Mouse (Mus musculus) naive thymus-derived CD4-positive, alpha-beta T cell, adult 5 months (primary cell): ENCODE measurements around the gene Entpd2. TPM values are rescaled to one million over a fixed set of nuclear protein-coding genes. Genes with fewer than 3 reads are reported as not detected.

Experiments
- polyA plus RNA-seq: library from polyadenylated mRNA; unstranded; fragments of 100-300 nt; shearing (Covaris generic); gene quantifications from one replicate; pipeline ENCODE4 v1.2.1, GENCODE M21; 2017

The Entpd2 gene
- not detected for polyA plus RNA-seq

DNA sequence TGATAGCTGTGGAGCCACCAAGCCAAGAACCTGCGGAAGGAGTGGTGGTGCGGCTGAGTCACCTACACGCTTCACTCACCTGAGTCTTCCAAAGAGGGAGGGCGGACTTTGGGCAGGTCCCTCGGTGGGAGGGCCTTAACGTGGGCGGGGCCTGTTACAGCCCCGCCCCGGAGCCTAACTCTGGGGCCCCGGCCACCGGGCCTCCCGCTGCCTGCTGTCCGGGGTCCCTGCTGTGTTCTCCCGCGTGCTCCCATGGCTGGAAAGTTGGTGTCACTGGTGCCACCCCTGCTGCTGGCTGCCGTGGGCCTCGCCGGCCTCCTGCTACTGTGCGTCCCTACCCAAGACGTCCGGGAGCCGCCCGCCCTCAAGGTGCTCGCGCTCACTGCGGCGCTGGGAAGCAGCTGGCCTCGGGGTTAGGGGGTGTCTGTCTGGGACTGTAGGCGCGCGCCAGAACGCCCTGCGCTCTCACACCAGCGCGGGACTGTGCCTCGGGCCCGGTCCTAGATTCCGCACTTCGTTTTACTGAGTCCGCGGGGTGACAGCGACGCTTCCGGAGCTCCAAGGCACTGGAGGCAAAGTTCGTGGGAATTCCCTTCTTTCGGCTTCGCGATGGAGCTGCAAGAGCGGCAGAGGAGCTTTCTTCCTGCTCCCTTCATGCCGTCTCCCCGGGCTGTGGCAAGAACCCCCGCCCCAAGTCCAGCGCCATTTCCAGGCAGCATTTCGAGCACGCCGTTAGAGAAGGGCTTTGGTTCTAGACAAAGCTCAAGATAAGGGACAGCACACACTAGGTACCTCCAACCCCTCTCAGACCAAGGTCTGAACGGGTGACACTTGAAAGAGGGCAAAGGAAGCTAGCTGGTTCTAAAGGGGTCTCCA is at the start of gene Entpd2:
Gene Entpd2, plus strand, starts transcription at position 154 of the 876 bp plus-strand sequence.

DNA sequence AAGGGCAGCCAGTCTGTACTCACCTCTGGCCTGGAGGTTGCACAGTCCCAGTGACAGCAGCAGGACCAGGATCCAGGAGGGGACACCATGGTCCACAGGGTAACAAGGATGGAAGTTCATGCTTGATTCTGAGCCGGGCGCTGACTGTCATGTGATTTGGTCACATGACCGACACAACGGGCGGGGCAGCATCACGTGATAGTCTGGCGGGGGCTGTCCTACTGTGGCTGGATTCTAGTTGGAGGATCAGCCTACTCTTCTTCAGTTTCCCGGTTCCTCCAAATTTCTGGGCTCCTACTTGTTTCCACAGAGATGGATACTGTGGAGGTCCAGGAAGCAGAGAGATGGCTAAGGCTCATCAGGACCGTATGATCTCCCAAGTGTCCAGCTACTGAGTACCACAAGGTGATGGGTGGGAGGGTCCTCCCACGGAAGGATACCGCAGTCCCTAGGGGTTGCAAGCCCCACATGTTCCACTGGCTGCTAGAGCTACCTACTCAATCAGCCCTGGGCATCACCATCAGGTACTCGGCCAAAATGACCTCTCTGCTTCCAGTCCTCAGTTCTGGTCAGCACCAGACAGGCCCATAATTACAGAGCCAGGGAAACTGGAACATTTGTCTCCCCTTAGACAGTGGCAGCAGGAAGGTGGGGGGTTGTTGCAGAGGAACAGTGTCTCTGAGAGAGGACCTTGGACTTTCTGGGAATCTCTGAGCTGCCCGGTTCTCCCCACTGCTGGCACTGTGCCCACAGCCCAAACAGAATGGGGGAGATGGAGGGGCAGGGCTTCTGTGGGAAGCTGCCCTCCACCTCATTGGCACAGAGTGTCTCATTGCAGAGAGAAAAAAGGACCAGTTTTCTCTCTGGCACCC is 39.2 kb upstream of the Entpd2 start, which contains the start of gene Dpp7:
Gene Dpp7, minus strand, starts transcription at position 152 of the 872 bp plus-strand sequence.

DNA sequence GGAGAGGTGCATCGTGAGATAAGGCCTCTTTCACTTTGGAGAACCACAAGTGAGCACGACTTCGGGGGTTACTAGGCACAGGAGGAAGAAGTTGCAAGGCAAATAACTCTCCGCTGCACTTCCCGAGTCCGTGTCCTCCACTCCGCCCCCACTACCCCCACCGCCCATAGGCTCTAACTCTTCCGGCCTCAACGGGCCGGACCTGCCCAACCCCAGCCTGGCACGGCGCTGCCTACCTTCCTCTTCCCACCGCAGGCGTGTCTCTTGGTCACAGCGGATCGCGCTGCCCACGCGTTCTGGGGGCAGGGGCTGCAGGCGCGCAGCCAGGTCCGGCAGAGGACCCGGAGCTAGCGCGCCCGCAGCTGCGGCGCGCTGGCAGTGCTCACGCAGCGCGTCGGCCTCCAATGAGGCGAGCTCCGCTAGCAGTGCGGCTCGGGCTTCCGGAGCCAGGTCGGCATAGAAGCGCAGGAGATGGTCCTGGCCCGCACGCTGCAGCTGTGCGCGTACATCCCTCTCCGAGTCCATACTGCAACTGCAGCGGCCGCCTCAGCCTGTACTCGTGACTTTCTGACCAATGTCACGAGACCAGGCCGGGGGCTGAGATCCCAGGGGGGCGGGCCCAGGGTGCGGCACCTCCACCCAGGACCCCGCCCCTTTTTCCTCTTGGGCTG is 30.4 kb upstream of the Entpd2 start, which contains the start of gene Uap1l1:
Gene Uap1l1, minus strand, starts transcription at position 592 of the 671 bp plus-strand sequence.

DNA sequence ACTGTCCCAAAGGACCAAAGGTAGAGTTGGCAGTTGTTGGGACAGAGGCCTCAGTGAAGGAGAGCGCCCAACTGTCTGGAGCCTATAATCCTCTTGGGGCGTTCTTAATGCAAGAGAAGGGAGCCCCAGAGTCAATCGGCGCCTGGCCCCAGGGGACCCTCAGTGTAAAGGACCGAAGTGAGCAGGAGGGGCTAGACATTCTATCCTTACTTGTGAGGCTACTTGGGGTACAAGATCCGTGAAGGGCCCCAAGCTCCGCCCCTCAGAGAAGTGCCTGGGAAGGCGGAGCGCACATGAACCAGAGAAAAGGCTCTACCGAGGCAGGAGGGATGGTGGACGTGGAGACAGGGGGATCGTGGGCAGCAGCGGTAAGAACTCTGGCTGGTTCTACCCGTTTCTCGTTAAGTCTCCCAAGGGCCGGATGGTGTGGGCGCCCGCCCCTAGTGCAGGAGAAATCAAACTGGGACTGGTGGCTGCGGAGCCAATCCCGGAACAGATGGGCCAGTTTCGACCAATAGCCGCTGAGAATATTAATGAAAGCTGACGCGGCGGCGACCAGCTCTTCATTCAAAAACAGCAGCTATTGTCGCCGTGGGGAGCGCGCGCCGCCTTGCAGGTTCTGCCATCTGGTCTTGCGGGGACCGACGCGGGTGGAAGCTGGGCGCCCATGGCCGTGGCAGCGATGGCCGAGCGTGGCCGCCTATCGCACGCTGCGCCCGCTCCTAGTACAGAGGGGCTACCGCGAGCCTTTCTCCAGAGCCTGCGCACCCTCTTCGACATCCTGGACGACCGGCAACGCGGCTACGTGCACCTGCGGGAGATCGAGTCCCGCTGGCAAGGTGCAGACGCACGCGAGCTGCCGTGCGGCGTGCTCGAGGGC is 23.7 kb upstream of the Entpd2 start, which contains the start of gene Sapcd2:
Gene Sapcd2, plus strand, starts transcription at position 558 of the 880 bp plus-strand sequence.

DNA sequence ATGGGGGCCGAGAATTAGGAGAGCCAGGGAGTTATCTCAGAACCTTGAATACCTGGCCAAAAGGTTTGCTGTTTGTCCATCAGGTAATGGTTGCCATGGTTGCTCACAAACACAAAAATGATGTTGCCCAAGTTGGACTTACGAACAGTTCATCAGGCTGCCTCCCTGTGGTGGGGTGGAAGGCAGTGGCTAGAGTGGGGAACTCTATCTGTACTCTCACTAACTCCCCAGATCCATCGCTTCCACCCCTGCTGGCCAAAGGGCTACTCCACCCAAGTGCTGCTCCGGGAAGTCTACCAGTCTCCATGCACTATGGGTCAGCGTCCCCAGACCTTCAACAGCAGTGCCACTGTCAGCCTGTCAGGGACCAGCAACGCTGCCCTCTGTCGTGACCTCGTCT is 3.4 kb downstream of the Entpd2 start, which contains the start of gene Npdc1:
Gene Npdc1, plus strand, starts transcription at position 301 of the 400 bp plus-strand sequence.

DNA sequence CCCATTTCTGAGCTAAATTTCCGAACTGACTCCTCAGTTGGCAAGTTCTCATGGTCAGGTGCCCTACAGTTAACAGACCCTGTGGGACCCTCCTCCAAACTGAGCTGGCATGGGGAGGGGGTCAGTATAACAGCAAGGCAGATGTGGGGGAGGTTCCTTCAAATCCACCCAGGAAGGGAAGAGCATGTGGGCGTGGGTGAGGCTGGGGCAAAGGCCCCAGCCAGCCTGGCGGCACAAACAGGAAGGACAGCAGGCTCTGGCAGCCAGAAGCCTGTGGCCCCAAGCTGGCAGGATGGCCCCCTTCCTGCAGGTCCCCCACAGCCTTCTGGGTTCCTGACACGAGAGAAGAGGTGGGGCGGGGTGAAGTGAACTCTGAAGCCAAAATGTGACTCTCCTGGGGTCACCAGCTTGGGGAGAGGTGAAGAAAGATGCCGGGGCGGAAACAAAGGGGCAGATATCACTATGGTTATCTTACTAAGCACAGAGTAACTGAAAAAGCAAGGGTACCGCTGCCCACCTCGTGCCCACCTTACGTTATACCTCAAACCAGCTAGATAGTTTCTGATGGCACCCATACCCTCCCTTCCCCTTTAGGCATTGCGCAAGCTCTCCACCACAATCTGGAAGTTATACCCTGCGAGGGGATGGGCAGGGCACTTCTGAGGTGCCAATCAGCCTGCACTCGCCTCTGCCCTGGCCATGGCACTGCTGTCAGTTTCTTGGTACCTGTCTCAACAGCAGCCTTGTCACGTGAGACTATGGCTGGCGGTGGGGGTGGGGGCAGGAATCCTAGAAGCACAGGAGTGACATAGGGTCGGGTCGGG is 27.1 kb downstream of the Entpd2 start, which contains the start of gene Fut7:
Gene Fut7, plus strand, starts transcription at position 681 of the 824 bp plus-strand sequence.

DNA sequence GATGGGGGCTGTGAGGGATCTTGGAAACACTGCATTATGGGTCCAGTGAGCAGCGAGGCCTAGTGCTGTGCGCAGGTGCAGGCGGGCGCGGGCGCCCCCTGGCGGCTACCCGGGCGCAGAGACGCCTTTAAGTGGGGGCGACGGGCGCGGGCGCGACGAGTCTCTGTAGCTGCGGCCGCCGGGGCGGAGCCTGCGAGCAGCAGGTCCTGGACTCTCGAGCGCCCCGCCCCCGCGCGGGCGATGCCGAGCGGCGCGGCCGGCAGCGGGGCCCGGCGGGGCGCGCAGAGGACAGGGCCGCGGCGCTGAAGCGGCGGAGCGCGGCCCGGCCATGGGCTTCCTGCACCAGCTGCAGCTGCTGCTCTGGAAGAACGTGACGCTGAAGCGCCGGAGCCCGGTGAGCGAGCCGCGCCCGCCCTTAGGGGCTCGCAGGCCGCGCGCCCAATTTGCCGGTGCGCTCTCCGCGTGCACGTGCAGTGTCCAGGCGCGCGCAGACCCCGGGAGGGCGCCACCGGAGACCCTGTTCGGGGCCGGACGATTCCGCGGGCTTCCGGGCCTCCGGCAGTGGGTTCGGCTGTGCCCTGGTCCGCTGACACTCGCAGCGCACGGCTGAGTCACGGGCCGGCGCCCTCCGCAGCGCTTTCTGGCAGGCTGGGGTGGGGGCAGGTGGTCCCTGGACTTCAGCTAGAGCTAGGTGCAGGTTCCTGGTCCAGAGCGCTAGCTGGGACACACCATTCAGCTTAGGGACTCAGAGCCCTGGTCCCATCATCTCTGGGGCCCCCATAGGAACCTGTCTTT is 33.0 kb downstream of the Entpd2 start, which contains the start of gene Abca2:
Gene Abca2, plus strand, starts transcription at position 262 of the 795 bp plus-strand sequence.

Other genes starting within 250 kb of the Entpd2 start
- gene Nrarp, start 215.1 kb upstream of the Entpd2 start, polyA plus RNA-seq: 3.0 TPM
- 20.7 TPM for gene Tor4a, start 199.0 kb upstream of the Entpd2 start, polyA plus RNA-seq
- gene Nelfb, start 184.4 kb upstream of the Entpd2 start, polyA plus RNA-seq: 97.1 TPM
- gene Stpg3, start 181.2 kb upstream of the Entpd2 start, polyA plus RNA-seq: not detected
- not detected for gene Fam166a, start 177.1 kb upstream of the Entpd2 start, polyA plus RNA-seq
- gene Tubb4b, start 171.2 kb upstream of the Entpd2 start, polyA plus RNA-seq: 99.9 TPM
- gene Slc34a3, start 161.5 kb upstream of the Entpd2 start, polyA plus RNA-seq: not detected
- gene Rnf224, start 159.1 kb upstream of the Entpd2 start, polyA plus RNA-seq: not detected
- 0.37 TPM for gene Rnf208, start 153.6 kb upstream of the Entpd2 start, polyA plus RNA-seq
- not detected for gene Cysrt1, start 153.4 kb upstream of the Entpd2 start, polyA plus RNA-seq
- gene AL732309.1, start 149.0 kb upstream of the Entpd2 start, polyA plus RNA-seq: 9.7 TPM
- gene Tmem203, start 140.4 kb upstream of the Entpd2 start, polyA plus RNA-seq: 26.6 TPM
- 24.1 TPM for gene Tprn, start 133.3 kb upstream of the Entpd2 start, polyA plus RNA-seq
- 81.2 TPM for gene Ssna1, start 123.4 kb upstream of the Entpd2 start, polyA plus RNA-seq
- 101 TPM for gene Anapc2, start 123.4 kb upstream of the Entpd2 start, polyA plus RNA-seq
- not detected for gene Tmem210, start 107.7 kb upstream of the Entpd2 start, polyA plus RNA-seq
- not detected for gene Lrrc26, start 106.0 kb upstream of the Entpd2 start, polyA plus RNA-seq
- gene Grin1, start 76.7 kb upstream of the Entpd2 start, polyA plus RNA-seq: not detected
- gene Man1b1, start 63.5 kb upstream of the Entpd2 start, polyA plus RNA-seq: 26.7 TPM
- 6.7 TPM for gene Dpp7, start 39.5 kb upstream of the Entpd2 start, polyA plus RNA-seq
- gene Uap1l1, start 30.2 kb upstream of the Entpd2 start, polyA plus RNA-seq: 14.2 TPM
- gene Sapcd2, start 23.6 kb upstream of the Entpd2 start, polyA plus RNA-seq: not detected
- gene Npdc1, start 3.5 kb downstream of the Entpd2 start, polyA plus RNA-seq: 0.47 TPM
- gene Fut7, start 27.4 kb downstream of the Entpd2 start, polyA plus RNA-seq: not detected
- gene Abca2, start 32.8 kb downstream of the Entpd2 start, polyA plus RNA-seq: 44.9 TPM
- 5.1 TPM for gene Clic3, start 61.0 kb downstream of the Entpd2 start, polyA plus RNA-seq
- gene Paxx, start 65.2 kb downstream of the Entpd2 start, polyA plus RNA-seq: 74.5 TPM
- gene Ptgds, start 74.2 kb downstream of the Entpd2 start, polyA plus RNA-seq: not detected
- gene Lcn12, start 98.0 kb downstream of the Entpd2 start, polyA plus RNA-seq: not detected
- gene Fbxw5, start 104.9 kb downstream of the Entpd2 start, polyA plus RNA-seq: 82.7 TPM
- 5.6 TPM for gene C8g, start 105.8 kb downstream of the Entpd2 start, polyA plus RNA-seq
- gene Traf2, start 151.1 kb downstream of the Entpd2 start, polyA plus RNA-seq: 61.5 TPM
- 170 TPM for gene Edf1, start 162.0 kb downstream of the Entpd2 start, polyA plus RNA-seq
- gene Mamdc4, start 179.0 kb downstream of the Entpd2 start, polyA plus RNA-seq: 1.4 TPM
- gene Phpt1, start 179.3 kb downstream of the Entpd2 start, polyA plus RNA-seq: 55.4 TPM
- gene Ajm1, start 185.9 kb downstream of the Entpd2 start, polyA plus RNA-seq: 0.17 TPM
- 59.7 TPM for gene Rabl6, start 212.6 kb downstream of the Entpd2 start, polyA plus RNA-seq
- not detected for gene Ccdc183, start 221.8 kb downstream of the Entpd2 start, polyA plus RNA-seq
- 2.2 TPM for gene Tmem141, start 226.1 kb downstream of the Entpd2 start, polyA plus RNA-seq
- gene Fcna, start 232.2 kb downstream of the Entpd2 start, polyA plus RNA-seq: not detected